Mouse (Mus musculus) urinary bladder, adult 2 months (tissue): Measurements from ENCODE around the gene Emid1. TPM values are rescaled to one million over a fixed set of nuclear protein-coding genes. Genes with fewer than 3 reads are reported as not detected.
"Not testable (repeated sequence)": the region's sequence is repeated elsewhere in the genome, so short reads cannot be mapped to it uniquely, and the experiment has no call there.

Experiments
- DNase-seq: peaks from one replicate; pipeline ENCODE4 v3.0.0; 2022; ENCODE audit warnings: low spot score
- polyA plus RNA-seq: library from polyadenylated mRNA; depleted of rRNA; stranded (reverse); fragments of >200 nt; gene quantifications from 2 replicates; pipeline ENCODE4 v1.2.3, GENCODE M21; 2012

Gene Emid1
- polyA plus RNA-seq, 1 experiment, result 97.0 TPM

GRCm38 (mm10) chr11:5109441-5109840 lies 42.6 kb downstream of the Emid1 start:
- DNase-seq, result peak; percentile 23

- DNase-seq, result no peak
Measured at GRCm38 (mm10) chr11:5103986-5104509, 48.0 kb downstream of the Emid1 start.

GRCm38 (mm10) chr11:5102384-5102783 lies 49.7 kb downstream of the Emid1 start:
- DNase-seq, result no peak

- DNase-seq, result no peak
Measured at GRCm38 (mm10) chr11:5101641-5102040, 50.4 kb downstream of the Emid1 start.

GRCm38 (mm10) chr11:5100801-5101200 lies 51.3 kb downstream of the Emid1 start:
- no peak for DNase-seq

- DNase-seq, result no peak
Measured at GRCm38 (mm10) chr11:5100283-5100682, 51.8 kb downstream of the Emid1 start.

GRCm38 (mm10) chr11:5099576-5100183 lies 52.4 kb downstream of the Emid1 start:
- peak; percentile 67 for DNase-seq

GRCm38 (mm10) chr11:5098736-5099542 lies 53.1 kb downstream of the Emid1 start, which contains the start of the genes Rhbdd3 and Ewsr1:
Gene Rhbdd3, plus strand, starts transcription at chr11:5098926.
Gene Ewsr1, minus strand, starts transcription at chr11:5099266.
- peak; percentile 99 for DNase-seq

- DNase-seq, result peak; percentile 39
Measured at GRCm38 (mm10) chr11:5098035-5098735, 53.9 kb downstream of the Emid1 start.

GRCm38 (mm10) chr11:5096480-5097020 lies 55.5 kb downstream of the Emid1 start:
- no peak for DNase-seq

- no peak for DNase-seq
Measured at GRCm38 (mm10) chr11:5095877-5096276, 56.2 kb downstream of the Emid1 start.

GRCm38 (mm10) chr11:5091706-5092105 lies 60.4 kb downstream of the Emid1 start:
- DNase-seq, result no peak

GRCm38 (mm10) chr11:5089147-5089546 lies 62.9 kb downstream of the Emid1 start:
- no peak for DNase-seq

- DNase-seq, result not testable (repeated sequence)
Measured at GRCm38 (mm10) chr11:5076843-5077242, 75.2 kb downstream of the Emid1 start.

- DNase-seq, result no peak
Measured at GRCm38 (mm10) chr11:5075760-5076159, 76.3 kb downstream of the Emid1 start.

GRCm38 (mm10) chr11:5074882-5075281 lies 77.2 kb downstream of the Emid1 start:
- DNase-seq, result no peak

GRCm38 (mm10) chr11:5068126-5068971 lies 83.7 kb downstream of the Emid1 start:
- no peak for DNase-seq

GRCm38 (mm10) chr11:5067063-5067462 lies 85.0 kb downstream of the Emid1 start:
- no peak for DNase-seq

GRCm38 (mm10) chr11:5065056-5065821 lies 86.8 kb downstream of the Emid1 start, which contains the start of gene Gas2l1:
Gene Gas2l1, minus strand, starts transcription at chr11:5065327.
- DNase-seq, result peak; percentile 80
